Mouse (Mus musculus) heart, postnatal 0 days (tissue): ENCODE data around the gene Pom121l2.

Source experiments
- CTCF ChIP-seq: IDR thresholded peaks from 2 replicates; pipeline ENCODE4 v1.5.1; 2016; ENCODE audit warnings: antibody characterized with exemption, control low read depth, low read depth
- EP300 ChIP-seq: IDR thresholded peaks from 2 replicates; pipeline ENCODE4 v1.6.1; 2016; ENCODE audit warnings: antibody characterized with exemption, low read depth

DNA sequence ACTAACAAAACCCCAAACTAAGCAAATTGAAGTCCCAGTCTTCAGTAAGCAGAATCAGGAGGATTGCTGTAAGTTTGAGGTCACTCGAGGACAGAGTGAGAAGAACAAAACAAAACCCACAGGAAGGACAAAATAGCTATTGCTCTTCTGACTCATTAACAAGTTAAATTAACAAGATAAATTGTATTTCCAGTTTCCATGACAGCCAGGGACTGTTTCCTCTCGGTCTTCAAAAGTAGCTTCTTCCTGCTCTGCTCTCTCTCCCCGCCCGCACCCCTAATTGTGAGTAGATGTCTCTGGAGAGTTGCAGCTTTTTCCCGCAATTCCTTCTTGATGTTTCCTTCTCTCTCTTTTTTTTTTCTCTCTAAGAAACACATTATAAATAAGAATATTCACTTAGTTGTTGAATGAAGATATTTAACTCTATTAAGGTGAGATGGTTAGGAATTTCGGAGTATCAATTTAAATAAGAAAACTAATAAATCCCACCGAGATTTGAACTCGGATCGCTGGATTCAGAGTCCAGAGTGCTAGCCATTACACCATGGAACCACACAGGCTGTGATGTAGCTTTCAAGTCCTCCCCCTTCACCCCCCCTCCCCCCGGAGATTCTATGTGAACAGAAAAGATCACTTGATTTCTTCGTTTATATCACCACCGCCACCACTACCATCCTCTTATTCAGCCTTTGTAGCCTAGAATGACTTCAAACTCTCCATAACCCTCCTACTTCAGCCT lies 15.3 kb downstream of the Pom121l2 start:
- TF ChIP-seq EP300 (no peak), CTCF (no peak)
